Mouse (Mus musculus) CH12.LX (cell line): ENCODE data around the gene Col4a1. TPM values are rescaled to one million over a fixed set of nuclear protein-coding genes. Genes with fewer than 3 reads are reported as not detected.

Experiments used
- DNase-seq: peaks from one replicate; pipeline ENCODE4 v3.0.0-alpha.2; 2013; ENCODE audit errors: extremely low read depth
- H3K27ac ChIP-seq: 2 replicates; pipeline ENCODE4 v1.5.1; 2012; ENCODE audit warnings: low read depth, mild to moderate bottlenecking, control low read depth, moderate library complexity; ENCODE audit not compliant: insufficient read depth
- H3K27me3 ChIP-seq: replicated peaks from 2 replicates; pipeline ENCODE3; 2012; ENCODE audit warnings: inconsistent platforms
- H3K36me3 ChIP-seq, 2 experiments: replicated peaks in 1 of 2; 2 replicates each; pipeline versions ENCODE3 to v1.6.1; 2012; ENCODE audit warnings: inconsistent platforms in 1 of 2, low read length in 1 of 2, mild to moderate bottlenecking in 1 of 2, mixed read lengths in 1 of 2, moderate library complexity in 1 of 2; ENCODE audit not compliant: control insufficient read depth in 1 of 2, insufficient read depth in 1 of 2
- H3K4me1 ChIP-seq, 2 experiments: 2 replicates each; pipeline ENCODE4 v1.6.1; 2012; ENCODE audit warnings: inconsistent platforms in 1 of 2, moderate library complexity in 1 of 2; ENCODE audit not compliant: insufficient read depth in 2 of 2, control insufficient read depth in 1 of 2
- H3K4me2 ChIP-seq: 2 replicates; pipeline ENCODE4 v1.6.1; 2012; ENCODE audit warnings: low read depth, mild to moderate bottlenecking, control low read depth; ENCODE audit not compliant: poor library complexity, insufficient read depth, severe bottlenecking
- H3K4me3 ChIP-seq, 3 experiments: fragments of 150-350 bp in 1 of 3; sonication (generic) in 1 of 3; replicated peaks in 1 of 3; 2 replicates each; pipeline versions ENCODE3 to v1.5.1; 2011 to 2012; ENCODE audit warnings: low read depth in 2 of 3, low read length in 2 of 3, mild to moderate bottlenecking in 2 of 3, moderate library complexity in 2 of 3, control low read depth in 1 of 3, improper control_type of control experiment in 1 of 3, inconsistent platforms in 1 of 3, mixed read lengths in 1 of 3; ENCODE audit not compliant: poor library complexity in 1 of 3
- H3K79me2 ChIP-seq: replicated peaks from 2 replicates; pipeline ENCODE4 v1.6.1; 2012; ENCODE audit warnings: mild to moderate bottlenecking, moderate library complexity; ENCODE audit not compliant: control insufficient read depth, poor library complexity, insufficient read depth, severe bottlenecking; ENCODE audit errors: extremely low read depth
- H3K9ac ChIP-seq: 2 replicates; pipeline ENCODE4 v1.6.1; 2012; ENCODE audit warnings: low read depth, mild to moderate bottlenecking, control low read depth, moderate library complexity; ENCODE audit not compliant: insufficient read depth
- H3K9me3 ChIP-seq: replicated peaks from 2 replicates; pipeline ENCODE3; 2012; ENCODE audit warnings: low read length, inconsistent platforms, mixed read lengths
- CHD1 ChIP-seq: IDR thresholded peaks from 2 replicates; pipeline ENCODE4 v1.6.1; 2012; ENCODE audit warnings: low read depth, low read length, improper control_type of control experiment, inconsistent platforms
- CTCF ChIP-seq, 2 experiments: IDR thresholded peaks in 1 of 2; conservative IDR thresholded peaks in 1 of 2; 2 replicates each; pipeline ENCODE4 v1.5.1; 2011 to 2012; ENCODE audit warnings: low read depth in 2 of 2, low read length in 2 of 2, improper control_type of control experiment in 1 of 2, inconsistent platforms in 1 of 2, mild to moderate bottlenecking in 1 of 2, moderate library complexity in 1 of 2
- E2F4 ChIP-seq: IDR thresholded peaks from 2 replicates; pipeline ENCODE4 v1.6.1; 2011; ENCODE audit warnings: low read depth, low read length, improper control_type of control experiment; ENCODE audit not compliant: insufficient replicate concordance
- EP300 ChIP-seq: IDR thresholded peaks from 2 replicates; pipeline ENCODE4 v1.6.1; 2011; ENCODE audit warnings: low read length, improper control_type of control experiment
- ETS1 ChIP-seq: conservative IDR thresholded peaks from 2 replicates; pipeline ENCODE4 v1.6.1; 2012; ENCODE audit warnings: low read depth, mild to moderate bottlenecking, inconsistent platforms, low read length, improper control_type of control experiment, moderate library complexity
- HCFC1 ChIP-seq: IDR thresholded peaks from 2 replicates; pipeline ENCODE4 v1.6.1; 2012; ENCODE audit warnings: low read depth, mild to moderate bottlenecking, inconsistent platforms, low read length, improper control_type of control experiment
- IRF4 ChIP-seq: IDR thresholded peaks from 2 replicates; pipeline ENCODE4 v1.6.1; 2014; ENCODE audit warnings: low read depth, mild to moderate bottlenecking, inconsistent platforms, low read length, improper control_type of control experiment
- JUND ChIP-seq: conservative IDR thresholded peaks from 2 replicates; pipeline ENCODE4 v1.6.1; 2011; ENCODE audit warnings: low read depth, low read length, improper control_type of control experiment
- MAX ChIP-seq: IDR thresholded peaks from 2 replicates; pipeline ENCODE4 v1.6.1; 2011; ENCODE audit warnings: low read length, improper control_type of control experiment
- MAZ ChIP-seq: IDR thresholded peaks from 2 replicates; pipeline ENCODE4 v1.6.1; 2012; ENCODE audit warnings: low read depth, mild to moderate bottlenecking, inconsistent platforms, low read length, improper control_type of control experiment, moderate library complexity
- MXI1 ChIP-seq: IDR thresholded peaks from 2 replicates; pipeline ENCODE4 v1.6.1; 2011; ENCODE audit warnings: mild to moderate bottlenecking, low read depth, low read length, improper control_type of control experiment
- NRF1 ChIP-seq: IDR thresholded peaks from 2 replicates; pipeline ENCODE4 v1.6.1; 2014; ENCODE audit warnings: low read depth, mild to moderate bottlenecking, inconsistent platforms, low read length, improper control_type of control experiment, moderate library complexity
- POLR2A ChIP-seq: IDR thresholded peaks from 2 replicates; pipeline ENCODE4 v1.6.1; 2011; ENCODE audit warnings: low read depth, mild to moderate bottlenecking, improper control_type of control experiment, low read length
- POLR2AphosphoS2 ChIP-seq: IDR thresholded peaks from 2 replicates; pipeline ENCODE4 v1.6.1; 2011; ENCODE audit warnings: low read depth, low read length, improper control_type of control experiment
- RAD21 ChIP-seq: IDR thresholded peaks from 2 replicates; pipeline ENCODE4 v1.6.1; 2011; ENCODE audit warnings: low read depth, mild to moderate bottlenecking, low read length, improper control_type of control experiment, moderate library complexity
- RCOR1 ChIP-seq: conservative IDR thresholded peaks from 2 replicates; pipeline ENCODE4 v1.6.1; 2012; ENCODE audit warnings: low read depth, mild to moderate bottlenecking, inconsistent platforms, low read length, improper control_type of control experiment
- SIN3A ChIP-seq: IDR thresholded peaks from 2 replicates; pipeline ENCODE4 v1.6.1; 2012; ENCODE audit warnings: low read length, improper control_type of control experiment, inconsistent platforms
- SMC3 ChIP-seq: IDR thresholded peaks from 2 replicates; pipeline ENCODE4 v1.6.1; 2011; ENCODE audit warnings: low read depth, low read length, improper control_type of control experiment
- TBP ChIP-seq: conservative IDR thresholded peaks from 2 replicates; pipeline ENCODE4 v1.6.1; 2011; ENCODE audit warnings: low read depth, low read length, improper control_type of control experiment
- UBTF ChIP-seq: IDR thresholded peaks from 2 replicates; pipeline ENCODE4 v1.6.1; 2012; ENCODE audit warnings: low read depth, mild to moderate bottlenecking, inconsistent platforms, low read length, improper control_type of control experiment, moderate library complexity
- USF1 ChIP-seq: IDR thresholded peaks from 2 replicates; pipeline ENCODE4 v1.6.1; 2014; ENCODE audit warnings: low read depth, mild to moderate bottlenecking, inconsistent platforms, low read length, improper control_type of control experiment
- USF2 ChIP-seq: conservative IDR thresholded peaks from 2 replicates; pipeline ENCODE4 v1.6.1; 2011; ENCODE audit warnings: low read depth, low read length, improper control_type of control experiment
- ZC3H11A ChIP-seq: IDR thresholded peaks from 2 replicates; pipeline ENCODE4 v1.6.1; 2012; ENCODE audit warnings: low read depth, mild to moderate bottlenecking, inconsistent platforms, low read length, improper control_type of control experiment
- ZKSCAN1 ChIP-seq: IDR thresholded peaks from 2 replicates; pipeline ENCODE4 v1.6.1; 2012; ENCODE audit warnings: low read depth, inconsistent platforms, low read length, improper control_type of control experiment, borderline replicate concordance
- dilution Hi-C: fragments of 300-500 bp; cut with MboI; formaldehyde crosslinking; loops from 2 replicates; pipeline ENCODE4 v1.14.3; 2020; ENCODE audit warnings: low sequenced_read_pairs; ENCODE audit not compliant: extremely low pct_unique_long_range_greater_than_20kb, extremely low pct_ligation_motif_present
- in situ Hi-C: fragments of 300-500 bp; cut with MboI; formaldehyde crosslinking; loops from 3 replicates; pipeline ENCODE4 v1.14.3; 2019; ENCODE audit warnings: low sequenced_read_pairs, low pct_ligation_motif_present, low pct_unique_long_range_greater_than_20kb, mixed read lengths
- polyA plus RNA-seq: library from polyadenylated mRNA; unstranded; fragments of >175 nt; gene quantifications from 2 replicates; pipeline ENCODE4 v1.2.1, GENCODE M21; 2012; ENCODE audit warnings: low read depth; ENCODE audit not compliant: insufficient read length
- total RNA-seq, 2 experiments: library from RNA; depleted of rRNA; stranded (reverse); fragments of 300-350 nt in 1 of 2; fragments of >200 nt in 1 of 2; gene quantifications; 2 replicates each; pipeline ENCODE4 v1.2.3; 2012 to 2014

Gene Col4a1
- total and polyA plus RNA-seq, 3 experiments, result 0.04 to 0.27 (median 0.13) TPM

DNA sequence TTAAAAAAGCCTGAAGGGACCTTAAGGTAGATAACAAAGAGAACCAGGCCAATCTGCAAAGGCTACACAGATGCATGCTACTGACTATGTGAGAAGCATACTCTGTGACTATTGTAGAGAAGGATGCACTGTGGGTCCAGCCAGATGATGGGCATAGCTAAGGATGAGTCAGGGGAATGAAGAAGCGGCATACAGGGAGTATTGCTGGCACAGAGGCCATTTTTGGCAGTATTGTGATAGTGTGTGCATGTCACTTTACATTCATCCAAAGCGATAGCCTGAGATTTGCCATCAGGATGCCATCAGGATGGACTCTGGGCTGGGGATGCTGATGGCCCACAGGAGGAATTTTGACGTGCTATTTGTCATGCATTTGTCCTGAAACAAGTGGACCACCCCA, 25.5 kb downstream of the Col4a1 start:
- H3K27me3 ChIP-seq, result peaks cover 69% of the 10 kb centered on the region
- H3K4me1 ChIP-seq, result no peaks in the 10 kb centered on the region
- no peaks in the 10 kb centered on the region for H3K79me2 ChIP-seq
- peaks cover 4% of the 10 kb centered on the region for H3K9me3 ChIP-seq
- no peak overlapping the region for H3K27ac ChIP-seq
- no peak overlapping the region for H3K4me2 ChIP-seq
- in situ Hi-C loops (no loop called here), dilution Hi-C loops (no loop called here)
- H3K4me3 ChIP-seq, result no peak overlapping the region
- DNase-seq, result no peak
- no peak overlapping the region for H3K9ac ChIP-seq
- no peaks in the 10 kb centered on the region for H3K36me3 ChIP-seq
- TF ChIP-seq IRF4 (no peak), RCOR1 (no peak), MAX (no peak), USF2 (no peak), NRF1 (no peak), TBP (no peak), MXI1 (no peak), MAZ (no peak), EP300 (no peak), ZKSCAN1 (no peak), CTCF (conservative IDR thresholded peaks at IDR 0.05 in 1 of 2, IDR thresholded peaks at IDR 0.05 in 1 of 2; ENCODE audit: low read depth in 2 of 2, low read length in 2 of 2) (no peak), RAD21 (no peak), ETS1 (no peak), ZC3H11A (no peak), CHD1 (no peak), USF1 (no peak), SMC3 (no peak), SIN3A (no peak)

DNA sequence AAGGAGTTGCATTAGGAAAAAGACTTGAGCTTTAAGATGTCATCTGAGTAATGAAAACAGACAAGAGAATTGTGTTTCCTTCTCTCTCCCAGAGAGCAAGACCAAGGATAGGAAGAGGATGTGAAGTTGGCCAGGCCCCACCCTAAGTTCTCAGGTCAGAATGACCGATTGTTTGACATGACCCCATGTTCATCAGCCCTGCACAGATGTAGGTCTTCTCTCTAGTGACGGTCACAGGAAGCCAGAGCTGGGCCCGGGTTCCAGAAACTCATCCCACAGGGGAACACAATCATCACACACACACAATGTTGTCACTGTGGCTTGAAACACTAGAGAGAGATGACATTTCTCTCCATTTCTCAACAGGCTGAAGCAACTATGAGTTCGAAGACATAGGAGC, 27.2 kb downstream of the Col4a1 start:
- H3K79me2 ChIP-seq, result no peaks in the 10 kb centered on the region
- no peak overlapping the region for H3K27ac ChIP-seq
- H3K36me3 ChIP-seq, result no peaks in the 10 kb centered on the region
- TF ChIP-seq JUND, result no peak
- no peak for TF ChIP-seq POLR2AphosphoS2
- TF ChIP-seq E2F4, result no peak
- TF ChIP-seq UBTF, result no peak
- no peak for TF ChIP-seq MAZ
- TF ChIP-seq ETS1, result no peak
- TF ChIP-seq SMC3, result no peak
- TF ChIP-seq HCFC1, result no peak
- TF ChIP-seq POLR2A, result no peak
- TF ChIP-seq CHD1, result no peak
- no peak for TF ChIP-seq IRF4
- TF ChIP-seq RCOR1, result no peak
- TF ChIP-seq, all 38 proteins: peak for 0
- H3K4me1 ChIP-seq, result no peaks in the 10 kb centered on the region
- in situ Hi-C loops, result no loop called here
- dilution Hi-C loops, result no loop called here
- H3K4me3 ChIP-seq, result no peak overlapping the region
- peaks cover 74% of the 10 kb centered on the region for H3K27me3 ChIP-seq
- H3K9ac ChIP-seq, result no peak overlapping the region
- no peak overlapping the region for H3K4me2 ChIP-seq
- peaks cover 10% of the 10 kb centered on the region for H3K9me3 ChIP-seq
- DNase-seq, result no peak
